Mouse (Mus musculus): ENCODE results near the gene Cdh5.

GRCm38 (mm10) chr8:104101415-104101814, at the start of gene Cdh5:
- TF ChIP-seq CTCF (IDR thresholded peaks at IDR 0.05; ENCODE audit: borderline replicate concordance, insufficient read depth, low read length) (no peak), POLR2A (IDR thresholded peaks at IDR 0.05; ENCODE audit: low read depth, low read length) (no peak)
